Mouse (Mus musculus): ENCODE measurements around the gene Glmn.

Gene Glmn

DNA sequence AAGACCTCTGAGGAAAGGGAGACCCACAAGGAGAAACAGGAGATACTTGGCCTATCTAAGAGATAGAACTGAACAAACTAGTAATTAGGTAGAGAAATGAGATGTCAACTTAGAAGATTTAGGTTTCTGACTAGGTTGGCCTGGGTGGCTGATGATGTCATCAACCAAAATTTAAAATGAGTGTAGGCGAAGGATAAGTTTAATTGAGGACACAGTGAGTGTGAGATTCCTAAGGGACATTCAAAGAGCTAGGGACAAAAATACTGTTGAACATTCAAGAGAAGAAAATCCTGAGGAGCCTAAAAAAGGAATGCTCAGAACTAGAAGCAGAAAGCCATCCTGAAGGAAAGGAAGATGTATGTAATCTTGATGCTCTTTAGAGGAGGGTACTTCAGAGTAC, 81.6 kb downstream of the Glmn start:
- DNase-seq (ENCODE audit: low spot score), result no peak

DNA sequence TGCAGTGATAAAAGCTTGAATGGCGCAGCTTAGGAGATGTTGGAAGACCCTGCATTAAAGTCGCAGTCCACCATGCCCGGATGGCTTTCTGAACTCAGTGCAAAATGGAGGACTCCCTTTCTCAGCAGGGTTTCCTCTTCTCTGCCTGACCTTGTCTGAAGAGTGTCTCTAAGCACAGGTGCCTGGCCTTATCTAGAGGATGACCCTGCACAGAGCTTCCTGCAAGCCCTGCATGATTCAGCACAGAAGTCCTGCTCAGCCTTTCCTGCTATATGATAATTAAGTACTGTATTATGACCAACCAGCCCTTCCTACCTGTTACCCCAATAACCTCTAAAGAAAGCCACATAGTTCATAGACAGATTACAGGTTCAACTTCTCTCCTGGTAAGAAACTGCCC, 82.2 kb downstream of the Glmn start:
- DNase-seq (ENCODE audit: low spot score), result no peak

DNA sequence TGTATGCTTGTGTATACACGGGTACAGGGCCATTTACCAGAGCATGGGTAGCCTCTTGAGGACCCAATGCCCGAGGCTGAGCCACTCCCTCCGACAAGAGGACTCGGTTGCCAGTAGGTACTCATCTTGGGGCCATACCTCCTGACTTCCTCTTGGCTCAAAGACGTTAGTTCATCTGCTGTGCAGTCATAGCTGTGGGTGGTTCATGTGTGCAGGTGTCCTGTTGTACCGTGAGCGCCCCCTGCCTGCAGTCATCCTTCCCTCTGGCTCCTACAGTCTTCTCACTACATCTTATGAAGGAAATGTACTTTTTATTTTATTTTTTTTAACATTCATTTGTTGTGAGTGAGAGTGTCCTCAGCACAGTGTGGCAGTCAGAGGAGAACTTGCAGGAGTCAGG, 84.1 kb downstream of the Glmn start:
- peak; percentile 61 for DNase-seq (ENCODE audit: low spot score)

GRCm38 (mm10) chr5:107511326-107511725, 86.4 kb downstream of the Glmn start:
- DNase-seq (ENCODE audit: low spot score), result no peak

DNA sequence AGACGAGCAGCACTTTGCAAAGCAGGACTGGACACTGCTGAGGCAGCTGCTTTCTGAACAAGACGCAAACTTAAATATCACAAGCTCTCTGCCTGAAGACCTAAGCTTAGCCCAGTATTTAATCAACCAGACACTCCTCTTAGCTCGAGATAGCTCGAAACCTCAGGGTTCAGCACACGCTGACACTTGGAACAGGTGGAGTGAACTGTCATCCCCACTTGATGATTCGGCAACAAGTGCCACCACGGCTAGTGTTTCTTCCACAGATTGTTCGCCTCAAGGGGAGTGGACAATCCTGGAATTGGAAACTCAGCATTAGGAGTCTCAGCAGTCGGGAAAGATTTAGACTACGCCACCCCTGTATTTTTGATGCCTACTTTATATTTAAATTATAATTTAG, 87.2 kb downstream of the Glmn start:
- DNase-seq (ENCODE audit: low spot score), result no peak

DNA sequence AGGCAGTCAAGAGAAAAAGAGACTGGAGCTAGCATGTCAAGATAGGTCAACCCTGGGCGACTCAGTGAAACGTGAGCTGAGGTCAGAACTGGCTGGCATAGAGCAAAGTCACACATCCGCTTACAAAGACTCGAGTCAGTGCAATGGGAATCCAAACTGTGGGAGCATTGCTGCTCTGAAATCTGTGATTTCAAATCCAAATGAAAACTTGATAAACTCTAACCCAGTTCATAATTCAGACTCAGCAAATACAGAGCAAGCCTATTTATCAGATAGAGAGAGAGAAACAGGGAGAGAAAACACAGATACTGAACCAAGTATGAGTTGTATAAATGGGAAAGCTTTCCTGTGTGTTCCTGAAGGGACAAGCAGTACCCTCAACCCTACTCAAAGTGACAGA, 90.4 kb downstream of the Glmn start, which contains the start of gene Gm42669:
Gene Gm42669 (plus strand): TSS at position 301 of the 400 bp plus-strand sequence.
- no peak for DNase-seq (ENCODE audit: low spot score)

GRCm38 (mm10) chr5:107500741-107501140, 96.9 kb downstream of the Glmn start:
- DNase-seq (ENCODE audit: low spot score), result no peak

GRCm38 (mm10) chr5:107499891-107500535, 97.7 kb downstream of the Glmn start:
- no peak for DNase-seq (ENCODE audit: low spot score)

Data from spleen, adult 12 weeks (tissue).